Mouse (Mus musculus) left cerebral cortex, adult 18-20 months (tissue): Measurements from ENCODE around the gene Cox7a2l. TPM values are rescaled to one million over a fixed set of nuclear protein-coding genes. Genes with fewer than 3 reads are reported as not detected.

Experiments used
- DNase-seq, 2 experiments: peaks; one replicate each; pipeline ENCODE4 v3.0.0; 2021 to 2022; ENCODE audit warnings: low spot score in 2 of 2, mixed read lengths in 1 of 2
- total RNA-seq, 2 experiments: library from RNA; stranded (reverse); gene quantifications; 2 replicates each; pipeline ENCODE4 v1.2.3; 2021

Gene Cox7a2l
- total RNA-seq, 2 experiments from 2014 or later: 178 to 186 TPM

DNA sequence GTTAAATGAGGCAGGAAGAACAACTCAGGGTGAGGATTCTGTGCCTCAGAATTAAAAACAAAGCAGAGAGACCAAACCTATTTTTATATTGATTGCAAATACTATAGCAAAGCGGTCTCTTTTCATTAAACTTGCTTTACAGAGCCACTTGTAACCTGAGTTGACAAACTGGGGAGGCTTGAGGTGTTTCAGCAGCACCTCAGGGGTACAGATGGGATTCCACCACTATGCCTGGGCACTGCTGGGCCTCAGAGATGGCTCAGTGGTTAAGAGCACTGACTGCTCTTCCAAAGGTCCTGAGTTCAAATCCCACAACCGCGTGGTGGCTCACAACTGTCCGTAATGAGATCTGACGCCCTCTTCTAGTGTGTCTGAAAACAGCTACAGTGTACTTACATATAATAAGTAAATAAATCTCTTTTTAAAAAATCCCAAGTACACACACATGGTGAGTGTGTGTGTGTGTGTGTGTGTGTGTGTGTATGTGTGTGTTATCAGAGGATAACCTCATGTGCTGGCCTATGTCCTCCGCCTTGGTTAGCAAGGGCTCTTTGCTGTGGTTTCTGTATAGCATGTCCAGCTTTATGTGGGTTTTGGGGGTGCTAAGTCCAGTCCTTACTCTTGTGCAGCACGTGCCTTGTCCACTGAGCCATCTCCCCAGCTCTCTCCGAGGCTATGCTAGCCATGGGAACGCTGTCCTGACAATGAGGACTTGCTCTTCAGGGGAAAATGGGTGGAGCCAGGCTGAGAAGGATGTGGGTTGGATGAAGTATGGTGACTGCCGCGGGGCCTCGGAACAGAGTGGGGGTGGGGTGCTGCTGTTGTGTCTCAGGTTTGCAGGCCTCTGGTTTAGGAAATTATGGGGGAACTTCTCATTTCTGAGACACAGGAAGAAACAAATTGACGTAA lies 9.7 kb upstream of the Cox7a2l start:
- no peak for DNase-seq

DNA sequence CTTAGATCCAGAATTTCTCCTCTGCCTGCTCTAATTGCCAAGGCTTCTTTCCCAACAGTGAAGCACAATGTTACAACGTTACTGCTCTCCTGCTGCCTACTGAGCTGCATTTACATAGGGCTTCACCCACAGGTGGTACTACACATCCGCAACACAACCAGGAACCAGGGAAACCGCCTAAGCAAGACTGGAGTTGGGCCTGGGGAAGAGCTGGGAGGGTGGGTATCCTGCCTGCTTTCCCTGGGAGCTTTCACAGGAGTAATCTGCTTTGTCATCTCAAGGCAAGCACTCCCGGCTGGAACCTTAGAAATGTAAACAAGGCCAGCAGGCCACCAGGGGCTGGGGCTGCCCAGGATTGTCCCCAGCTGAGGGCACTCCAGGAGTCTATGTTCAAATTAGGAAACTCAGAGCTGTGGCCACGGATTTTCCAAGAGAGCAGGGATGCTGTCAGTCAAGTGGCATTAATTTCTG lies 9.0 kb upstream of the Cox7a2l start:
- no peak for DNase-seq

DNA sequence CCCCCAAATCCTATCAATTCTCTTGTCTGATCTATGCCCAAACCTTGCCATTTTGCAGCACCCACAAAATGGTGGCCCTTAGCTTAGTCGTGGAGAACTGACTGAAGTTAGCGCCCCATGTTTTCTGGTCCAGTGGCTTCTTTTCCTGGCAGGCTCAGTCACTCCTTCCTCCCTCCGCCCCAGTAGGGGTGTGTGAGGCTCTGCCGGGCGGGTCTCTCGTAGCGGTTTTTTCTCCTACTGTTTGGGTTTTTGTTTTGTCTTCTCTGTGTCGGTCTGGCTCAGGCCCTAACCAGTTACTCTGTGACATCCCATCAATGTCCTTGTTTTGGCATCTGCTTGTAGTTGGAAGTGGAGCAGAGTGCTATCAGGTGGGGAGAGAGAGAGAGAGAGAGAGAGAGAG lies 8.5 kb upstream of the Cox7a2l start:
- DNase-seq: no peak

DNA sequence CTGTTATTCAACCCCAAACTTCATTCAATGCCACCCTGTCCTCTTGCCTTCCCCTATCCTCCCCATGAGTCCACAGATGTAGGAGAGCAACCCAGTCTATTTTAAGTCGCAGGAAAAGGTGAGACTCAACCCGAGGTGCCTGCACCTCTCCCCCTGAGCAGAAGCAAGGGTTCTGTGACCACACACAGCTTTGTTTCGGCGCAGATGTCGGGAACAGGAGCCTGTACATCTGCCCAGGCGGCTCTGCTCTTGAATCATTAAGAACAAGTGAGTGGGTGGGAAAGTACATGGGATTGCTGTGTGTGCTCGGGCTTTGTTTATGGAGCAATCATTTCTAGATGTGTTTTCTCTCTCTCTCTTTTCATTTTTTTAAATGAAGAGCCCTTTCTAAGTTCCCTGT lies 7.6 kb upstream of the Cox7a2l start:
- DNase-seq: no peak

DNA sequence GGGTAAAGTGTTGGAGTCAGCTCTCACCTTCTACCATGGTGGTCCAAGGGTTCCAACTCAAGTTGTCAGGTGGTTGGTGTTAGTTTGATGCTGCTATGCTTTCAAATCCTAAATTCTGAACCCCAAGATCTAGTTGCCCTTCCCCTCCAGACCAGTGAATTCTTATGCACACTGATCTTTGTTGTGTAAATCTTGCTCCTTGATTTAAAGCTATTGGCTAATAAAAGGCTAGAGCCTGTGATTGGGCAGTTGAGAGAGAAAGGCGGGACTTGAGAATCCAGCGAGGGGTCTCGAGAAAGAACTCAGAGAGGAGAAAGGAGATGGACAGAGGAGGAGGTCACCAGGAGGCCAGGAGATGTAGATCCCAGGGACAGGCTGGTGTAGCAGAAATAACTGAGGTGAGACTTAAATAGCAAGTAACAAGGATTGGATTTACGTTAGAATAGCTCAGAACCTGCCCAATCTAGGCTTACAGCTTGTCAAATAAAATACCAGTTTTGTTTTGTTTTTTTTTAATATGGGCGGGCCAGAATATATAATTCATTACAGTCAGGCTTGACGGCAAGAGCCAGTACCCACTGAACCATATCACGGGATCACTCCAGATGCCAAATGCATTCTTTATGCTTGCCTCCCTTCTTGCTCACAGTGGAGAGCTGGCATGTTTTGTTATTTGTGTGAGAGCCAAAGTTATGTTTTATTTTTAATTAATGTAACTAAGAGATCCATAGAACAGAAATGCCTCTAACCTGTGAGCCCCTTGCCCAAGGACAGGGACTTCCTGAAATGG lies 5.7 kb upstream of the Cox7a2l start:
- no peak for DNase-seq

DNA sequence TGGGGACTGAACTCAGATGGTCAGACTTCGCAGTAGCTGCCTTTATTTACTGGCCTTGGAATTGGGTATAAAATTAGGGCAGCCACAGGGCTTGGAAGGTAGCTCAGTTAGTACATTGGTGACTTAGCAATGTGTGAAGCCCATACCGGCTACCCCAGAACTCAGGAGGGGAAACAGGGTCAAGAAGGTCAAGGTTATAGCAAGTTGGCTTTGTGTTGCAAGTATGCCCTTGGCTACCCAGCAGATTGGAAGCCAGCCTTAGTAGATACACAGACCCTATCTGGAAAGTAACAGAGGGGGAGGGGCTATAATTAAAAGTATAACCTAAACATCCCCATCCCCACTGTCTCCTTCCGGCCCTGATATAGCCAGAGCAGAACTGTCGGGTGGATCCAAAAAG lies 4.8 kb upstream of the Cox7a2l start:
- no peak for DNase-seq

DNA sequence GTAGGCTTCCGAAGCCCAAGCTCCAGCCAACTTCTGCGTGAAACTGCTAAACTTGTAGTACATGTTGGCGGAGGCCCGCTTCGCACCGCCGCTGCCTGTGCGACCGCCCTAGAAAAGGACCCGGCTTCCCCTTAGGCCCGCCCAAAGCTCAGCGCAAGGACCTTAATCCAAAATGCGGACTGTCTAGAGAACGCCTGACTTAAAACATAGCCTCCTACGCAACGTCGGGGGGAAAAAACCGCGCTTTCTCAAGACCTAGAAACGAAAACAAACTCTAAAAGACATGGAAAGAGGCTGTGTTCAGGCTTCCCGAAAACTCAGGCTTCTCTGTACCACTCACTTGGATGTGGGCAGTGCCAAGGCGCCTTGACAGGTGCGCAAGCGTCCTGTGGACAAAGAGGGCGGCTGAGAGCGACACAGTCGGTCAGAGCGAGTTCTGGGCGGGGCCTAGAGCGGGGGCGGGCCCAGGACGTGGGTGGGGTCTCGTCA lies 2.9 kb downstream of the Cox7a2l start:
- peak; percentile 89 to 90 for DNase-seq

DNA sequence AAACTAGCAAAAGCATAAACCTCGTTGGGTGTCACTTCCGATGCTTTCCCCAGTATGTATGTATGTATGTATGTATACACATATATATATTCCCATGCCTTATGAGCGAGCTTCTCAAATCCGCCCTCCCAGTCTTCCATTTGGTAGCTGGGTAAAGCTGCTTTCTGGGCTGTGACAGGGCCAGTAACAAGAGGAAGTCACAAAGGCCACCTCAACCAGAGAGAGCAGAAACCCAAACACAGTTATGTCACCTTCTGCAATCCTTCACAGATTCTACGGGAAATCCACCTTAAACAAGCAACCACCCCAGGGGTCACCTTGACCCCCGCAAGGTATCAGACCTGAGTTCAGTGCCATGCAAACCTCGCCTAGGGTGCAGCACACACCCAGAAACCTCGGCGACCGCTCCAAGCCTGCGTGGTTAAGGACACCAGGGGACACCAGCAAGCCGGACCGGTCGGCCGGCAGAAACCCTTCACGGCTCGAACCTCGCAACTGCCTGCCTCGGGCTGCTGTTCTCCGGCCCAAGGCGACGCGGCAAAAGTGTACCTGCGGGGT lies 3.4 kb downstream of the Cox7a2l start:
- DNase-seq: peak in 1 of 2 experiments; percentile 7

DNA sequence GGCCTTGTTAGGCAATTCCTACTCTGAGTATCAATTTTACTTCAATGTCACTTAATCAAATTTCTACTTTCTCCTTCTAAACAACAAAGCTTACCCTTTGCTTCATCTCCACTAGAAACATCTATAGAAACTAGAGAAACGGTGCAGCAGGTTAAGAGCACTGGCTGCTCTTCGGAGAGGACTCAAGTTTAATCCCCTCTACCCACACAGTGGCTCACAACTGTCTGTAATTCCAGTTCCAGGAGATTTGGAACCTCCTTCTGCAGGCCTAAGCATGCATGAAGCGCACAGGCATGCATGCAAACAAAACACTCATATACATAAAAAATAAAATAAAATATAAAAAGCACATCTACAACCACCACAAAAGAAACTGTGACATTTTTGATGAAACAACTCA lies 5.0 kb downstream of the Cox7a2l start:
- DNase-seq: no peak

DNA sequence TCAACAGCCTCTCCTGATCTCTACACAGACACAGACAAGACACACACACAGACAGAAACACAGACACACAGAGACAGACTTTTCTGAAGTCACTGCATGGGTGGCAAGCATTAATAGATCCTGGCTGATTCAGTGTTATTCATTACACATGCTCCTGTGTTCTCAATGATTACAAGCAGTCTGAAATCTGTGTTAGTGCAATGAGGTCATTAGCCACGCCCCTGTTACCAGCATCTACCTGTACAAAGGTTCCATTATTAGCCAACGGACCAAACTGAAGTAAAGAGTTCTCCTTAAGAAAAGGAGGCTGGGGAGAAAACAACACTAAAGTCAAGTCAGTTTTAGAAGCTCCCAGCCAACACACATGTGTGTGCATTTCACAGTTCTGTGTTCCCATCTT lies 13.4 kb downstream of the Cox7a2l start:
- no peak for DNase-seq

DNA sequence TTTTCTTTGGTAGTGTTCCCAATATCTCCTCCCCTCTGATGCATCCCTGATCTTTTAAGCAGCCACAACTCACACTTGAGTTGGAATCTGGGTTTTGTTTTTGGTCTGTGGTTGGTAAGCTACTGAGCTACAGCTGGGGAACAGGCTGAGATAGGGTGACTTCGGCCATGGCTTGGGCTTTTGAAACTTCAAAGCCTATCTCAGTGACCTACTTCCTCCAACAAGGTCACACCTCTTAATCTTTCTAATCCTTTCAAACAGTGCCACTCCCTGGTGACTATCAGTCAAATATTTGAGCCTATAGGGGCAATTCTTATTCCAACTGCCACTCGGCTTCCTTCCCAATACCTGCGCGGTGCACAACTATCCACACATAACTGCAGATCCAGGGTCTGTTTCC lies 17.4 kb downstream of the Cox7a2l start:
- no peak for DNase-seq

DNA sequence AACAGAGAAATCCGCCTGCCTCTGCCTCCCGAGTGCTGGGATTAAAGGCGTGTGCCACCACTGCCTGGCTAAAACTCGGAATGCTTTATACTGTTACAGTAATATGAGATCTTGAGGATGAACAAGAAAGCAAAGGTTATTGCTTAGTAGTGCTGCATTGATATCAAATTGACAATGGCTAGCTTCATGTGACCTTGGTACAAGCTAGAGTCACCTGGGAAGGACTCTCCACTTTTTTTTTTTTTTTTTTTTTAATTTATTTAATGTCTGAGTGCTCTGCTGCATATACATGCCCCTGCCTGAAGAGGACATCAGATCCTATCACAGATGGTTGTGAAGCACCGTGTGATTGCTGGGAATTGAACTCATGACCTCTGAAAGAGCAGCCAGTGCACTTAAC lies 18.2 kb downstream of the Cox7a2l start:
- no peak for DNase-seq

DNA sequence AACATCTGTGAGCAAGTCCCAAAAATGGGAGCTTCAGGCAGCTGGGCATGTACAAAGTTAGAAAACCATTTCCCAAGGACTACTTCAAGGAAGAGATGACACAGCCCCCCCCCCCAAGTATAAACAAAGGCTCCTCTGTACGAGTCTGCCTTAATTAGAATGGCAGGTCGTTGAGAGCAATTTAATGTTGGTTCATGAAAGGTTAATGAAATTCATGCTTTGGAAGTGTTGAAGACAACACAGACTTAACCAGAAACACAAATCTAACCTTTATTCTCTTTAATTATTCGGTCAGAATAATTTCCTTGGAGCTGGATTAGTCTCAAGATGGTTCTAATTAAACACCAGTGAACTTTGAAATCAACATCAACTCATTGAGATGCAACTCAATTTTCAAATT lies 29.4 kb downstream of the Cox7a2l start:
- DNase-seq: no peak

DNA sequence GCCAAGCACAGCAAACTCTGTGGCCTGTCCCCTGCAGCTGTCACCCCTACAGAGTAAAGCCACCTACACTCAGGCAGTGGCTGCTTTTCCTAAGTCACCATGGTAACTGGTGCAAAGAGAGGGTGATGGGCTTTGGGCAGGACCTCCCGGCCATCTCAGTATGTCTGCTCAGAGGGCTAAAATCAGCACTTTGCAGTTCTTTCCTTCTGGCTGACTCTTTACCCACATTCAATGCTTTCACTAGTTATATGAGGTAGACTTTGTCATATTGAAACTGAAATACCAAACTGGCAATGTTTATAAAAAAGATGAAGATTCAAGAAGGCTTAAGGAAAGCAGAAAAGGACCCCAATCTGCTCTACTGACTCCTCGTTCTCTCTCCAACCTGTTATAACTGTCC lies 33.3 kb downstream of the Cox7a2l start:
- DNase-seq: no peak

DNA sequence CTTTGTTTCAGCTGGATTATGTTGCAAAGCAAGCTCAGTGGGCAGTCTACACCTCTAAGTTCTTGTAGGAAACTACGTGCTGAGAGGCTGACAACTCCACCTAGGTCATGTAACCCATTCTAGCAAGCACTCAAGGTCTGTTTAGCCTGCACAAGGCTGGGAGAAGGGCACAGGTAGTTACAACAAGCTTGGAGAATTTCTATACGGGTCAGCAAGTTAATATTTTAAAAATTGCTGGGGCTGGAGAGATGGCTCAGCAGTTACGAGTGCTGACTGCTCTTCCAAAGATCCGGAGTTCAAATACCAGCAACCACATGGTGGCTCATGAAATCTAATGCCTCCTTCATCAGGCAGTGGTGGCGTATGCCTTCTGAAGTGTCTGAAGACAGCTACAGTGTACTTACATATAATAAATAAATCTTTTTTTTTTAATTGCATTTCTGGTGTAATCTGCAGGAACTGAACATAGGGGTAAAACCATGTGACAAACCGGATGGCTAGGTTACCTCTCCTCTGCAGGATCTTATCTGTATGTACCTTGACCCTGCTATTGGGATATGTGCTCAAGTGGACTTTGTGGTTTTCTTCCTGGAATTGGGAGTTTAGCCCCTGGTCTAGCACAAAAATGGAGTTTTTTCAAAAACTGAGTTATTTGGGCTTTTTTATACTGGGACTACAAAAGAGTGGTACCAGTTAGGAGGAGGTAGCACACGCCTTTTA lies 34.2 kb downstream of the Cox7a2l start:
- no peak for DNase-seq

DNA sequence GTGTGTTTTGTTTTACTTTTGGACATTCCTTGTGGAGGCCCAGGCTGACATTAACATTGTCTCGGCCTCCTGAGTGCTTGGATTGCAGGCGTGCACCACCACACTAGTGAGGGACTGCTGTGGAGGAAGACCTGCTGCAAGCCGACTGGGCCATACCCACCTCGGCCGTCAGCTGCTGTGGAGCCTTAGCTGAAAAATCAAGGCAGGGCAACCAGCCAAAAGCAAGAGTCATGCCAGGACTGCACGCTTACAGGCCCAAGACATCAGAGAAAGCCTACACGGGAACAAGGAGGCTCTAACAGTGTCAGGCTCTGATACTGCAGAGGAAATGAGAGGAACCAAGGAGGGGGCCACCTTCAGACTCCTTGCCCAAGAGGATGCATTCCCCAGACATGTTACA lies 35.6 kb downstream of the Cox7a2l start:
- DNase-seq: no peak

DNA sequence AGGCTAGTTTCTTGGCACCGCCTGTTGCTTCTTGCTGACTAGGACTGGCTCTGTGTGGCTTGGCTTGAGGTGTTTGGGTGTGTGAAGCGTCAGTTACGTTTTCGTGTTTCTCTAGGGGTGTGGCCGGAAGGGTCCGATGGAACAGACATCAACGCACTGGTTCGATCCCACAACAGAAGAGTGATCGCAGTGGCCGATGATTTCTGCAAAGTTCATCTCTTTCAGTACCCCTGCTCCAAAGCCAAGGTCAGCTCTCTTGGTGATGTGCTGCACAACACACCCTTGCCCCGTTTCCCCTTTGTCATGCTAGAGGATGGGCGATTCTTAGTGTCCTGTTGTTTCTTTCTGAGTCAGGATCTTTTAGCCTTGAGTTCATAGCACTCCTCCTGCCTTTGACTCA lies 40.0 kb downstream of the Cox7a2l start:
- DNase-seq: no peak

DNA sequence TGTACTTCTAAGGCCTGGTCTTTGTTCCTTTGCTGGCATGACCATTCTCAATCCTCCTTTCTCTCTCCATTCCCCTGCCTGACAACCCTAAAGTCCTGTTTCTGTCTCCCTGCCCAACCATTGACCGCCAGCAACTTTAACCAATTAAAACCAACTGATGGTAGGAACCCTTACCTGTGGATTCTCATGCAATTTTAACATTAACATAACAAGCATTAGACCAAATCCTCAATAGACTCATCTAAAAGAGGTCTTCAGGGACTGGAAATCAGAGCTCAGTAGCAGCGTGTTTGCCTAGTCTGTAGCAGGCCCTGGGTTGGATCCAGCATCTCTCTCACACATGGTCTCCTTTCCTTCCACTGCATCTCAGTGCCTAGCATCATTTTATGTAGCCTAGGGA lies 47.5 kb downstream of the Cox7a2l start:
- no peak for DNase-seq

DNA sequence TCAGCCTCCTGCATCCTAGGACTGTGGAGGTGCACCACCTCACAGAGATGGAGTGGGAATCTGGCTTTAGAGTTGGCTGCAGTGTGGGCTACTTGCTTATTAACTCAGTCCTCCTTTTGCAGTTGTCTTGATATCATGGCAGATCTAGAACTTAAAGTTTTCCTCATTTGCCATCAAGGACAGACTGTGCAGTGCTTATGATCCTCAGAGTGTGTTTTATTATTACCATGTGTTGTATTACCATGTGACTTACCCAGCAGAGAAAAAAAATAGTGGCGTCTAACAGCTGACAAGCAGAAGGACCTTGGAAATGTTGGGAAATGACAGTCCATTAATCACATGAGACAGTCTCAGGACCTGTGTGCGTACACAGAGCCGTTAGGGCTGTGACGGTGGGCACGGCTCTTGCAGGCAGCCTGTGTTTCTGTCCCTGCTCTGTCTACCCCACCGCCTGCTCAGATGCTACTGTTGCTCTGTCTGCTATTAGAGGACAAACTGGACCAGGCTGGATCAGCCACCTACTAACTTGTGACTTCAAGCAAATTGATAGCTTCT lies 50.4 kb downstream of the Cox7a2l start:
- DNase-seq: no peak

DNA sequence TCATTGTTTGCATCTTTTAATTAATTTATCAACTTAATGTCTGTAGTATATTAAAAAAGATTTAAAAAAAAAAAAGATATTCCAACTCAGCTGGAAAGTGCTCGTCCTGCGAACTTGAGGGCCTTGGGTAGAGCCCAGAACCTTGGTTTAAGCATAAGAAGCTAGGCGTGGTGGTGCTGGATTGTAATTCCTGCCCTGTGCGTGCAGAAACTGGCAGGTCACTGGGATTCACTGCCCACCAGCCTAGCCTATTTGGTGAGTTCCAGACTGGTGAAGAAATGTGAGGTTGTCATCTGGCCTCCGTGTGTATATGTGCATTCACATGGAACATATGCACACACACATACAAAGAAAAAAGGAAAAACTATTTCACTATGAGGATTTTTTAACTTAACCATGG lies 51.2 kb downstream of the Cox7a2l start:
- no peak for DNase-seq

DNA sequence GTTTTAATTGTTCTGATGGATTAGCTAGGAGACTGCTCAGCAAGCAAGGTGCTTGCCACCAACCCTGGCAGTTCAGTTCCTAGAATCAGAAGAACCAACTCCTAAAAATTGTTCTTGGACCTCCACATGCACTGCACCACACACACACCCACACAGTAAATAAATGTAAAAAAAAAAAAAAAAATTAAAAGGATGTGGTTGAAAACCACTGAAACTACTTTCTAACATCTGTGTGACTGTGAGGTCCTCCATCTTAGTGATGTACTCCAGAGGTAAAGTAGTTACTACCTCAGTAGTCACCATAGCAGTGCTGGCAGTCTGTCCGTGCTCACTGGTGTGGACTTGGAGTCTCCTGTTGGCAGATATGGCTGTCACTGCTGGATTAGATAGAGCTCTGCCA lies 59.9 kb downstream of the Cox7a2l start:
- DNase-seq: no peak
